Mouse (Mus musculus) forebrain, postnatal 0 days (tissue): Measurements from ENCODE around the gene Minar1. TPM values are rescaled to one million over a fixed set of nuclear protein-coding genes. Genes with fewer than 3 reads are reported as not detected.

Source experiments
- ATAC-seq: fragments of 200-750 bp; cut with Nextera tagmentation; 2 replicates; pipeline ENCODE4 v1.8.0; 2017; ENCODE audit warnings: mild to moderate bottlenecking, moderate library complexity
- DNase-seq: peaks from one replicate; pipeline ENCODE4 v3.0.0-alpha.2; 2015
- H3K27ac ChIP-seq: fragments of 300-500 bp; sonication (generic); 2 replicates; pipeline ENCODE4 v1.5.1; 2014; ENCODE audit warnings: low read depth, mild to moderate bottlenecking, antibody characterized with exemption, low read length, moderate library complexity, mixed read lengths
- H3K27me3 ChIP-seq: fragments of 300-500 bp; sonication (generic); 2 replicates; pipeline ENCODE4 v1.6.1; 2014; ENCODE audit warnings: mild to moderate bottlenecking, low read length, mixed read lengths; ENCODE audit not compliant: insufficient read depth
- H3K36me3 ChIP-seq: fragments of 300-500 bp; sonication (generic); 2 replicates; pipeline ENCODE4 v1.6.1; 2014; ENCODE audit warnings: mild to moderate bottlenecking, moderate library complexity; ENCODE audit not compliant: insufficient read depth
- H3K4me1 ChIP-seq: fragments of 300-500 bp; sonication (generic); 2 replicates; pipeline ENCODE4 v1.6.1; 2014; ENCODE audit warnings: antibody characterized with exemption; ENCODE audit not compliant: insufficient read depth
- H3K4me2 ChIP-seq: fragments of 300-500 bp; sonication (generic); 2 replicates; pipeline ENCODE4 v1.6.1; 2014; ENCODE audit warnings: low read depth, mild to moderate bottlenecking, moderate library complexity
- H3K4me3 ChIP-seq: fragments of 300-500 bp; sonication (generic); 2 replicates; pipeline ENCODE4 v1.5.1; 2014; ENCODE audit warnings: low read depth, low read length, mixed read lengths
- H3K9ac ChIP-seq: fragments of 300-500 bp; sonication (generic); 2 replicates; pipeline ENCODE4 v1.6.1; 2014; ENCODE audit warnings: mild to moderate bottlenecking
- H3K9me3 ChIP-seq: fragments of 300-500 bp; sonication (generic); 2 replicates; pipeline ENCODE4 v1.6.1; 2016; ENCODE audit warnings: low read length
- CTCF ChIP-seq: sonication (generic); IDR thresholded peaks from 2 replicates; pipeline ENCODE4 v1.5.1; 2016; ENCODE audit warnings: antibody characterized with exemption, control low read depth, low read depth
- WGBS: fragments of 180-500 bp; shearing (Covaris S2); extraction: QIAGEN DNeasy Blood & Tissue Kit; methylation state at CpG from one replicate; pipeline ENCODE4 v1.1.7; 2014; 5-methylcytosine and 5-hydroxymethylcytosine counted together
- polyA plus RNA-seq: library from polyadenylated mRNA; unstranded; fragments of >200 nt; fragmentation: Nextera tagmentation; extraction: Ambion mirVana; gene quantifications from 2 replicates; pipeline ENCODE4 v1.2.1, GENCODE M21; 2015
- total RNA-seq: library from RNA; depleted of rRNA; stranded (reverse); fragments of >200 nt; gene quantifications from 2 replicates; pipeline ENCODE4 v1.2.3, GENCODE M21; 2014

Gene Minar1
- total and polyA plus RNA-seq, 2 experiments from 2014 or later, result 2.7 to 10.1 TPM

DNA sequence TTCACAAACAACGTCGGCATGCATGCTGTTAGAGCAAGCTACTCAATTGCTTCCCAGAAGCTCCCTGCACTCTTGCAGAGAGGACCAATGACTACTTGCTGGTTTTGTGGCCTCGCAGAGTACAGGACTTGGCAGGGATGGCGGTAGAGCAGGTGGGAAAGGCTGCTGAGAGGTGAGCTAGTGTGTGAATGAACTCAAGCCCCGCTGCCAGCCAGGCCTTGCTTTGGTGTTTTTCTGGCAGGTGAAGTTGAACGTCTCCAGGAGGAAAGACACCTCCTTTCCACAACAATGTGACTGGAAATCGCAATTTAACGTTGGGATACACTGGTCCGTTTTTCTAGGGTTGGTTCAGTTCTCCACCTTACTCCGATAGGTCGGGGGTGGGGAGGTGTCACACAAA, 1.2 kb downstream of the Minar1 start:
- Histone ChIP-seq H3K4me3 (peak overlapping the region; percentile 50), H3K4me2 (peak overlapping the region; percentile 95), H3K9me3 (no peaks in the 10 kb centered on the region), H3K4me1 (no peaks in the 10 kb centered on the region), H3K9ac (peak overlapping the region; percentile 52; the same call in 1 of the 2 replicates), H3K36me3 (no peaks in the 10 kb centered on the region), H3K27ac (no peak overlapping the region), H3K27me3 (no peaks in the 10 kb centered on the region; the same call in none of the 2 replicates)
- ATAC-seq (no peak), DNase-seq (peak; percentile 8)
- 9% methylated on average over 11 of the region's 11 CpGs for WGBS
- TF ChIP-seq CTCF, result no peak

DNA sequence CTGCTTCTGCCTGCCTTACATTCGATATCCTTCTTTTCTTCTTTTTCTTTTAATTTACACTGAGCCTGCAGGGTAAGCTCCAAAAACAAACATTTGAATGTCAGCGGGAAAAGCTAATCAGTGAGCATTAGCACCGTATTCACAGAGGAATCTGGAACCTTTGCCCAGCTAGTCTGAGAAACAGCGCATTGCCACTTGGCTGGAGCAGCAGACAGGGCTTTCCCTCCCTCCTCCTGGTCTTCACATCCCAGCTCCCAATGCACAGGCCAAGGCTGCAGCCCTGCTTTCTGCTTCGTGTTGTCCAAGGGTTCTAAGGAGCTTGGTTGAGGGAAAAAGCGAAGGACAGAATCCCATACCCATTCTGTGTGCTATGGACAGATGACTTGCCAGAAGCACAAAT, 2.6 kb downstream of the Minar1 start:
- DNase-seq, result peak; percentile 32
- H3K9me3 ChIP-seq, result no peaks in the 10 kb centered on the region
- no peaks in the 10 kb centered on the region for H3K36me3 ChIP-seq
- peak overlapping the region; percentile 27 for H3K4me2 ChIP-seq
- no peaks in the 10 kb centered on the region for H3K4me1 ChIP-seq
- H3K4me3 ChIP-seq, result no peak overlapping the region
- WGBS, result 12% methylated on average over 6 of the region's 6 CpGs
- no peak for ATAC-seq
- no peak for TF ChIP-seq CTCF
- H3K27me3 ChIP-seq, result no peaks in the 10 kb centered on the region; the same call in none of the 2 replicates
- no peak overlapping the region for H3K9ac ChIP-seq
- H3K27ac ChIP-seq, result no peak overlapping the region

DNA sequence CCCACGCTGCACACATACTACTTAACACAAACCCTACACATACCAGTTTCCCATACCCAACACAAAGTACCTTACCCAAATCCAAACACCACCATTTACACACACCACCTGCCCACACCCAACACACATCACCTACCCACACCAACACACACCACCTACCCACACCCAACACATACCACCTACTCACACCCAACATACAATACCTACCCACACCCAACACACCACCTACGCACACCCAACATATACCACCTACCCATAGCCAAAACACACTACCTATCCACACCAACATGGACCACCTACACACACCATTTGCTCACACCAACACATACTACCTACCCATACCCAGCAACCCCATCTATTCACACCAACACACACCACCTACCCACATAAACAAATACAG, 6.0 kb downstream of the Minar1 start:
- Histone ChIP-seq H3K36me3 (no peaks in the 10 kb centered on the region), H3K4me2 (no peak overlapping the region), H3K27me3 (no peaks in the 10 kb centered on the region; the same call in 1 of the 2 replicates), H3K27ac (no peak overlapping the region), H3K9me3 (no peaks in the 10 kb centered on the region), H3K4me1 (no peaks in the 10 kb centered on the region), H3K9ac (no peak overlapping the region), H3K4me3 (no peak overlapping the region)
- 99% methylated on average over 2 of the region's 2 CpGs for WGBS
- ATAC-seq (no peak), DNase-seq (no peak)
- TF ChIP-seq CTCF, result no peak

DNA sequence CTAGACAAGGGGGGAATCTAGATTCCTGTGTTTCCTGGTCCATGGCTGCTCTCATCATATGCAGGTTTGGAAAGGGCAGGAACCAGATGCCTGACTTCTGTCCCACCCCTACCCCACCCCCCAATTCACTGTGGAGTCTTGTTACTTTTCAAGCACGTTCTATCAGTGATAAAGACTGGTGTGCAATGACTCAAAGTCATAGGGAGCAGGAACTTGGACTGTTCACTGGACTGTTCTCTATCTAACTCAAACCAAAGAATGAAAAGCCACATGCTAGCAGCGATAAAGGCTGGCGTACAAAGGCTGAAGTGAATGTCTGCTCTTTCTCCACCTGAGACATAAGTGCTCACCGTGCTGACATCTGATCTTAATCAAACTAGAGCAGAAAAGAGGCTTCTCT, 12.3 kb downstream of the Minar1 start:
- ATAC-seq (no peak), DNase-seq (no peak)
- 76% methylated on average over 4 of the region's 4 CpGs for WGBS
- no peak for TF ChIP-seq CTCF
- Histone ChIP-seq H3K4me1 (no peaks in the 10 kb centered on the region), H3K4me2 (no peak overlapping the region), H3K27me3 (no peaks in the 10 kb centered on the region), H3K36me3 (no peaks in the 10 kb centered on the region), H3K4me3 (no peak overlapping the region), H3K9me3 (no peaks in the 10 kb centered on the region), H3K9ac (no peak overlapping the region), H3K27ac (no peak overlapping the region)

DNA sequence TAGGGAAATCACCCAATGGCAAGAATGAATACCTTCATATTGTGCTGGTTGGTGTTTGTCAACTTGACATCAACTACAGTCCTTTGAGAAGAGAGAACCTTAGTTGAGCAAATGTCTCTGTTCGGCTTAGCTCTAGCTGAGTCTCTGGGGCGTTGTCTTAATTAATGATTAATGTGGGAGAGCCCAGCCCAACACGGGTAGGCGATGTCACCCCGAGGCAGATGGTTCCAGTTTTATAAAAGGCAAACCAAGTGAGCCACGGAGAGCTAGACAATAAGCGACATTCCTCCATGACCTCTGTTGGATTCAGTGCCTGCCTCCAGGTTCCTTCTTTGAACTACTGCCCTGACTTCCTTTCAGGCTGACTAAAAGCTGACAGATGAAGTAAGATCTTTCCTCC, 15.6 kb downstream of the Minar1 start:
- H3K9me3 ChIP-seq, result no peaks in the 10 kb centered on the region
- H3K4me1 ChIP-seq, result no peaks in the 10 kb centered on the region
- TF ChIP-seq CTCF, result no peak
- H3K9ac ChIP-seq, result no peak overlapping the region
- no peak overlapping the region for H3K27ac ChIP-seq
- no peaks in the 10 kb centered on the region for H3K27me3 ChIP-seq
- no peaks in the 10 kb centered on the region for H3K36me3 ChIP-seq
- DNase-seq, result no peak
- ATAC-seq, result no peak
- no peak overlapping the region for H3K4me2 ChIP-seq
- H3K4me3 ChIP-seq, result no peak overlapping the region
- WGBS, result 82% methylated on average over 7 of the region's 7 CpGs

DNA sequence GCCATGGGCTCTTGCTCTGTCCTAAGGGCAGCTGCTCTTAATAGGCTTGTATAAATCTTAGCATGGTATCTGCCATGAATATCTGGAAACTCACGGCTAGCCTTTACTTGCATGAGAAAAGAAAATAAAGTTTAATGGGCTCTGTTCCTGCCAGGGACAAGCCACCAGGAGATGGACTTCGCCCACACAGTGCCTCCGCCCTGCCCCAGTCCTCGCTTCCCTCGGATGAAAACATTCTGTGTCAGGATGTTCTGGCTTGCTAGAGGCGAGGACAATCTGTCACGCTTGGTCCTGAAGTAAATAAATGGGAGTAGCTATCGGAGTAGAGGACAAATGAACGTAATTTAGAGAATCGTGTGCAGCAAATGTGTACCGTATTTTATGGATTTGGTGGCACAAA, 16.7 kb downstream of the Minar1 start:
- H3K4me2 ChIP-seq, result no peak overlapping the region
- DNase-seq (no peak), ATAC-seq (no peak)
- no peak overlapping the region for H3K4me3 ChIP-seq
- no peaks in the 10 kb centered on the region for H3K27me3 ChIP-seq
- H3K9ac ChIP-seq, result no peak overlapping the region
- H3K36me3 ChIP-seq, result no peaks in the 10 kb centered on the region
- H3K4me1 ChIP-seq, result no peaks in the 10 kb centered on the region
- no peak for TF ChIP-seq CTCF
- WGBS, result 77% methylated on average over 11 of the region's 11 CpGs
- H3K27ac ChIP-seq, result no peak overlapping the region
- no peaks in the 10 kb centered on the region for H3K9me3 ChIP-seq

DNA sequence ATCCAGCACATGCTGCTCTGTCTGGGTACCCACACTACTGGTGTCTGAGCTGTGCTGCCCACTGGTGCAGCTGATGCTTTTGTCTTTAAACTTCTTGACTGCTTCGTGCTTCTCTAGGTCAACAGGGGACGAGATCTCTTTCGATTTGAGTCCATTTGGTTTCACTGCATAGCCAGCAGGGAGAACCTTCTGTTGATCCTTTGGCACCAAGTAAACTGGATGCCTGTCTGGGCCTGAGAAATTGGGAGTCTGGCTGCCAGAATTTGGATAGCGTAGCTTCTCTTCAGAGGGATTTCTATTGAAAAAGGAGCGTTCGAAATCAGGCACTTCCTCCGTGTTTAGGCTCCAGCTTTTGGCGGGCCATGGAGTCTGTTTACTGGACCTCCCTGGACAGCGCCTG, 21.0 kb downstream of the Minar1 start:
- Histone ChIP-seq H3K4me1 (no peaks in the 10 kb centered on the region), H3K27ac (no peak overlapping the region), H3K4me2 (no peak overlapping the region), H3K36me3 (no peaks in the 10 kb centered on the region), H3K27me3 (no peaks in the 10 kb centered on the region), H3K9ac (no peak overlapping the region), H3K4me3 (no peak overlapping the region), H3K9me3 (no peaks in the 10 kb centered on the region)
- 91% methylated on average over 9 of the region's 9 CpGs for WGBS
- ATAC-seq (no peak), DNase-seq (no peak)
- no peak for TF ChIP-seq CTCF

DNA sequence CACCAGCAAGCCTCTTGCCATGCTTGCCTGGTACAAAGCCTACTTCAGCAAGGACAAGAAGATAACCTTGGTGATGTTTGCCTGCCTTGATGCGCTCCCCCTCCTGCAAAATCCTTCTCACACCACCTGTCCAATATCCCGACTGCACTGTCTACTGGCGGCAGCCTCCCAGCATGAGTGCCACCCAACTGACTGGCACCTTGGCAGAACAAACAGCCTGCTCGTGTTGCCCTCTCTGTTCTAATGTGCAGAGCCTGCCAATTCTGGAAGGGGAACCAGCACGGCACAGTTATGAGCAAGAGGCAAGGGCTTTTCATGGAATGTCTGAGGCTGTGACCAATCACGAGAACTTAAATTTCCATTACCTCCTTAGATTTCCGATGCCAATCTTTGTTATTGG, 22.2 kb downstream of the Minar1 start:
- peak; percentile 38 for ATAC-seq
- TF ChIP-seq CTCF, result no peak
- no peak for DNase-seq
- Histone ChIP-seq H3K27me3 (no peaks in the 10 kb centered on the region), H3K27ac (no peak overlapping the region), H3K9ac (no peak overlapping the region), H3K4me3 (no peak overlapping the region), H3K9me3 (no peaks in the 10 kb centered on the region), H3K4me2 (no peak overlapping the region), H3K36me3 (no peaks in the 10 kb centered on the region), H3K4me1 (no peaks in the 10 kb centered on the region)
- WGBS, result 71% methylated on average over 7 of the region's 7 CpGs
